8 mouse cellular contexts compared by ENCODE assay signal in the genomic region with DNA sequence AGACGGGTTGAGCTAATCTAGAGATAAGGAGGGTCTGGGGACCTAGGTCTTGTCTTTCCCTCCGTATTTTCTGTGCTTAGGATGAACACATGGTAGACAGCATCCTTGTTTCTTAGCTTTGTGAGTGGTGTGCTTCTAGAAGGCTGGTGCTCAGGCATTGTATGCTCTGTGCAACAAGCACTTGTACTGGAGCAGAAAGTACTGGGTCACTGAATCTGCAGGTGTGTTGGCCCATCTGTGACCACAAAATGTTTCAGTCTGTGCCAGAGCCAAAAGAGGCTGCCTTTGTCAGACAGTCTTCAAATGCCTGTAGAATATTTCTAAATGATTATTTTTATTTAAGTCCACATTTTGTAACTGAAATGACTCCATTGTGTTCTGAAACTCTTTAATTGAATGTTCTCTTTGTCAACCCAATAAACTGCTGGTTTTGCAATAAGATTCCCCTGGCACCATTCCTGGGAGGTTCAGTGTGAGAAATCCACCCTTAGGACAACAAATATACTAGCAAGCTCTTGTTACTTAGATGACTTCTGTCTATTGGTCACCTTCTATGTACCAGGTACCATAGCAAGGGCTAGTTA.
"Had no signal": no experiment of that assay in that cellular context is flagged by ENCODE, and none has a peak within 500 bp of the region (broad histone marks: within the 10 kb centered on the region; RNA-seq: fewer than 3 reads in every experiment).

No protein-coding gene starts in this region.

- DNase-seq: kidney, adult 18-20 months; kidney, postnatal 10 days; kidney, postnatal 4 days; liver, embryonic 13.5 days; liver, postnatal 0 days; right cerebral cortex, postnatal 14 days; thymus, adult 18-20 months; thymus, postnatal 25 days had no signal
